Mouse (Mus musculus): ENCODE measurements around the gene Sdc1. TPM values are rescaled to one million over a fixed set of nuclear protein-coding genes. Genes with fewer than 3 reads are reported as not detected.
A peak's percentile ranks its signal among the peaks of the same experiment; 100 is the strongest.

The Sdc1 gene
- total RNA-seq, 2 experiments from 2014 or later: 2.7 to 3.3 TPM

GRCm38 (mm10) chr12:8817467-8818232 is 46.5 kb downstream of the Sdc1 start:
- DNase-seq: peak in 1 of 2 experiments; percentile 23
- intact Hi-C loops (cut with DNase I): no loop called here

- intact Hi-C loops (cut with DNase I): no loop called here
- DNase-seq: no peak
These were observed 47.1 kb downstream of the Sdc1 start for GRCm38 (mm10) chr12:8818233-8818672.

GRCm38 (mm10) chr12:8824995-8825703 is 54.0 kb downstream of the Sdc1 start:
- no peak for DNase-seq
- intact Hi-C loops (cut with DNase I): no loop called here

- intact Hi-C loops (cut with DNase I): no loop called here
- no peak for DNase-seq
These were observed 56.0 kb downstream of the Sdc1 start for GRCm38 (mm10) chr12:8827014-8827715.

GRCm38 (mm10) chr12:8829032-8829660 is 58.0 kb downstream of the Sdc1 start:
- intact Hi-C loops (cut with DNase I): no loop called here

GRCm38 (mm10) chr12:8829661-8830040 is 58.5 kb downstream of the Sdc1 start:
- intact Hi-C loops (cut with DNase I): no loop called here
- DNase-seq: no peak

More at GRCm38 (mm10) chr12:8829032-8829660, 58.0 kb downstream of the Sdc1 start:
- no peak for DNase-seq

- intact Hi-C loops (cut with DNase I): no loop called here
- DNase-seq: no peak
These were observed 60.0 kb downstream of the Sdc1 start for GRCm38 (mm10) chr12:8830967-8831635.

GRCm38 (mm10) chr12:8831710-8832109 is 60.6 kb downstream of the Sdc1 start:
- intact Hi-C loops (cut with DNase I): no loop called here

GRCm38 (mm10) chr12:8840782-8841325 is 69.7 kb downstream of the Sdc1 start:
- intact Hi-C loops (cut with DNase I): no loop called here
- no peak for DNase-seq

More at GRCm38 (mm10) chr12:8831710-8832109, 60.6 kb downstream of the Sdc1 start:
- no peak for DNase-seq

GRCm38 (mm10) chr12:8842725-8843124 is 71.6 kb downstream of the Sdc1 start:
- intact Hi-C loops (cut with DNase I): no loop called here
- no peak for DNase-seq

Other genes starting within 250 kb of the Sdc1 start
- not detected for gene Slc7a15, start 172.3 kb upstream of the Sdc1 start, total RNA-seq (2021)
- 10 to 100 TPM; 70.1 to 72.1 TPM for gene Pum2, start 97.2 kb upstream of the Sdc1 start, total RNA-seq (2021)
- gene Laptm4a, start 150.3 kb downstream of the Sdc1 start, total RNA-seq (2021): 100 to 1,000 TPM; 214 to 221 TPM
- under 1 TPM; 0.12 to 0.59 TPM for gene Matn3, start 176.6 kb downstream of the Sdc1 start, total RNA-seq (2021)
- 10 to 100 TPM in 1 of 2 experiments, 1 to 10 TPM in 1; 9.3 to 10.6 TPM for gene Wdr35, start 202.6 kb downstream of the Sdc1 start, total RNA-seq (2021)